Mouse (Mus musculus) thymus, postnatal 4 days (tissue): ENCODE measurements at regions not wholly inside any gene's neighbourhood (a gene's known extent, or its start where the extent isn't known, plus 50 kb on each side); places are given as distances from the start of the nearest gene placed in this dataset.

Experiments
- DNase-seq: peaks from one replicate; pipeline ENCODE4 v3.0.0; 2021

DNA sequence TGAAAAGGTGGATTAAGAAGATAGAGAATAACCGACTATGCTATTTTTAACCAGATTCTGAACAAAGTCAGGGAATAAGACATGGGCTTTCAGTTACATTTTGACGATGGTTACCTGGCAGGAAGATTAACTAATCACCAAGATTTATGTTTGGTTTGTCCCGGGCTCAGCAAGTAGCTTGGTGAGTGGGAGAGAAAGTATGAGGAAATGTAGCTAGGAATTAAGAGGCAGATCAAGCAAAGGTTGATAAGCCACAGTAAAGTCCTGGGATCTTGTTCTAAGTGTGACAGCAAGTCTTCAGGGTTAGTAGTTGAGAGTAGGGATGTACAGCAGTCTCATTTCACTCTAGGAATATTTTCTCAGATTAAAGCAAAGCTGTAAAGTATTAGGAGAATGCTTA is 149.3 kb upstream of the Nr2f1 start:
- DNase-seq = no peak

DNA sequence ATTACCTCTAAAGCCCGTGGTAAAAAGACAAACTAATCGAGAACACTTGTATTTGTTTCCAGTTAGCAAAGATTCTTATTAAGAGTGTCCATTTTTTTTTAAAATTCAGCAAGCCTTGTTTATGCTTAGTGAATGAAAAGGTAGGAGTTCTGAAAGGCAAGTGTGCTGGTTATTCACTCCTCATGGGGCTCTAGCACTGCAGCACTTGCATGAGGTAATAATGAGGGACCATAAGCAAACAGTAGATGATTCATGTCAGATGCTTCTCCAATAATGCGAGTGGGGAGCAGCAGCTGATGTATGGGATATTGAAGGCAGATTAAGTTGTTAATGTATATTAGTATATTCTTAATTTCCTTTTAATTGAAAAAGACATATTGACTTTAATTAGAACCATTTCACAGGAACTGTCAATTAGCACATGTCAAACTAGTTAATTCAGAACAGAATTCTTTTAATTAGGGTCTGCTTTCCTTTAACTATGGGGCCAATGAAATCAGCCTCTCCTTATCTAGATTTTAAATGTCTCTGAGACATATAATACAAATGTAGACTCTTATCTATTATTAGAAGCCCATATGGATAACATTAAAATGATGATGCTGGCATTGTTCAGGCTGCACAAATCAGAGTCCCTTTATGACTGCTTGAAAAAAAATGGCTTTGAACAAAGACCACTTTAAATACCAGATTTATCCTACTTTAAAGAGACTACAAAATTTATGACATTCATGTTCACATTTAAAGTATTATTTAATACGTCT is 125.1 kb upstream of the Nr2f1 start:
- no peak for DNase-seq

DNA sequence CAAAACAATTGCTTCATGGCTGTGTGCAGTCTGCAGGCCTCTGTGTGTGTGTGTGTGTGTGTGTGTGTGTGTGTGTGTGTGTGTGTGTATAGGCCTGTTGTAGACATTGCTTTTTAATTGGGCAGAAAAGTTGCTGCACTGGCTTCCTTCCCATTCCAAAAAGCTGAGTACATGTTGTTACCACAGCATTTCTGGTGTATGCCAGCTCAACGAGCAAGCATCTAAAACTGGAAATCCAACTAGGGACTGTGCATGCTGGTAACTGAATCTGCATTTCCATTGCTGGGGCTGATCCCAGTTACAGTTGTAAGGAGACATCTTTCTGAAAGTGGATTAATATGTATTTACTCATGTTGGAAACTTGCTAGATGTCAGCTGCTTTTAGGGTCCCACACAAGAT is 123.6 kb upstream of the Nr2f1 start:
- no peak for DNase-seq

GRCm38 (mm10) chr13:78318434-78318833 is 118.9 kb upstream of the Nr2f1 start:
- DNase-seq = no peak

GRCm38 (mm10) chr13:78310837-78311236 is 111.3 kb upstream of the Nr2f1 start:
- no peak for DNase-seq
